Mouse (Mus musculus): ENCODE results near the gene Ccdc32.
"Not testable (repeated sequence)": the region's sequence is repeated elsewhere in the genome, so short reads cannot be mapped to it uniquely, and the experiment has no call there.

Ccdc32 gene

DNA sequence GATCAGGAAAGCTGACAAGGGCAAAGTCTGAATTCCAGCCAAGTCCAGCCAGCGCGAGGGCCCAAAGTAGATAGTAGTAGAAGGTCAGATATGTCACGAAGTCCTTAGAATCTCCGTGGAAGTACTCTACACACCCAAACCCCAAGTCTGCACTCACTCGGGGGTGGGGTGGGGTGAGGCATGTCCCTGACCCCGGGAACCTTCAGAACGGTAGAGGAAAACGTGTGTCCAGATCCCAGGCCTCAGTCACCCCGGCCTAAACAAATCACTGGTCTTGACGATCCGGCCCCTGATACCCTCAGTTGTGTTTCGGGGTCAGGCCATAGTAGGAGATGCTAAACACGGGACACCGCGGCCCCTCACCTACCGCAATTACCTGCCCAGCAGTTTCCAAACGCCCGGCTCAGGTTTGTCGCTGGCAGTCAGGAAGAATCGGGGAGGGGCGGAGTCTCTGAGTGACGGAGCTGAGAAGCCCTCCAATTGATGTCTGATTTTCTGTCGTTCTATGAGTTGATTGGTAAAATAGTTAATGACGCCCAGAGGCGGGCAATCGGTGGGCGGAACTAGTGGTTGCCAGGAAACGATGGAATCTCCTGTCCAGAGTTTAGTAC is at the start of gene Ccdc32:
Ccdc32 (minus strand) TSS at position 453 of the 611 bp plus-strand sequence.
- ATAC-seq (ENCODE audit: low TSS enrichment) = peak; percentile 99

DNA sequence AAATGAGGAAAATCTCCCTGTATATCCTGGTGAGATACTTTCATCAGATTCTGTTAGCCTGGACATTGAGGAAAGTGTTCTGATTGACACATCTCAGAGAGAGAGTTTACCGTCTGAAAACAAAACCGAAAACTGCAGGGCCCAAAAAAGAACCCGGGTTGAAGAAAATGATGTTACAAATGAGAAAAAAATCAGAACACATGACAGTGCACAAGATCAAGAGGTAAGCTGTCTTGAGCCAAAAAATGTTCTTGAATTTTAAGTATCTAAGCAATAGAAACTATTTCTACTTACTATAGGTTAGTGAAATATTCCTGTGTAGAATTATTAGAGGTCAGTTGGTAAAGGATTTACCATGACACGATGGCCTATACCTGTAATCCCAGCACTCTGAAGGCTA is 43.2 kb upstream of the Ccdc32 start:
- no peak for ATAC-seq (ENCODE audit: low TSS enrichment)

DNA sequence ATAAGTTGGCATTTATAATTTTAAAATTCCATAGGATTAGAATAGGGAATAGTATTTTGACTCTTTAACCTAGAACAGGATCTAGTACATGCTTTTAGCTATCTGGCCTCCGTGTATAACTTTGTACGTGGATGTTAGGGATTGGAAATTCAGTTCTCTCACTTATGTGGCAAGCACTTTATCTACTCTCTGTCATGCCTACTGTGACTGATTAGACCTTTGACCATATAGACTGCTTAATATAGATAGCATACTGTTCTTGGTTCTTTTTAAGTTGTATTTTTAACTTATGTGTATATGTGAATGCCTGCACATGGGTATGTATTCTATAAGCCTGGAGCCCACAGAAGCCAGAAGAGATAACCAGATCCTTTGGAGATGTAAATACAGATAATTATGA is 30.9 kb upstream of the Ccdc32 start:
- no peak for ATAC-seq (ENCODE audit: low TSS enrichment)

DNA sequence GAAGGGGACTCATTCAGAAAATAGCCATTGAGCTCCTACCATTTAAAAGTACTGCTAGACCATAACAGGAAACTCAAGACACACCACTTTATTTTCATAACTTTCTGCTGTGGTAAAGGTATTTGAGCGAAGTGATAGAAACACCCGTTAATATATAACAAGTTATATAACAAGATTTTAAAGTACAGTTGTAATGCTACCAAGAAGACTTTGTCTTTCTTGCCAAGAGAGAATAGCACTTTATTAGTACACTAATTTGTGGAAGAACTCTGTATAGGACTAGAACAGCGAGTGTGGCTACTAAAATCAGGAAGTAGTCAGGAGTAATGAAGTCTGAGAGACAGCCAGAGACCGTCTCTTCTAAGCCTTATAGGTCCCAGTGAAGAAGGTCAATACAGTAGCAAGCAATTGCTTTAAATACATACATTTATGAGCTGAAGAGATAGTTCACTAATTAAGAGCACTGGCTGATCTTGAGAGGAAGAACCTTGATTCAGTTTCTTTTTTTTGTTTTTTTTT is 21.0 kb upstream of the Ccdc32 start:
- ATAC-seq (ENCODE audit: low TSS enrichment) = no peak

DNA sequence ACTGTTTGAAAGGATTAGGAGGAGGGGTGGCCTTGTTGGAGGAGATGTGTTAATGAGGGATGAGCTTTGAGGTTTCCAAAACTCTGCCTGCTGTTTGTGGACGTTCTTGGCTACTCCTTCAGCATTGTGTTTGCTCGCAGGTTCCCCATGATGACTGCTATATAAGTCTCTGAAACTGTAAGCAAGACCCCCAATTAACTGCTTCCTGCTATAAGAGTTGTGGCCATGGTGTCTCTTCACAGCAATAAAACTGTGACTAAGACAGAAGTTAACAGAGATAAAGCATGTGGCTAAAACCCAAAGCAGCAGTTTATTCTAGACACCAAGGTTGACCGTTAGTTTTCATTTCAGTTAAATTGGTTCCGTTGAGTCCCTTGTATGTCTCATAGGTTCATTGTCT is 18.7 kb upstream of the Ccdc32 start:
- ATAC-seq (ENCODE audit: low TSS enrichment) = no peak

DNA sequence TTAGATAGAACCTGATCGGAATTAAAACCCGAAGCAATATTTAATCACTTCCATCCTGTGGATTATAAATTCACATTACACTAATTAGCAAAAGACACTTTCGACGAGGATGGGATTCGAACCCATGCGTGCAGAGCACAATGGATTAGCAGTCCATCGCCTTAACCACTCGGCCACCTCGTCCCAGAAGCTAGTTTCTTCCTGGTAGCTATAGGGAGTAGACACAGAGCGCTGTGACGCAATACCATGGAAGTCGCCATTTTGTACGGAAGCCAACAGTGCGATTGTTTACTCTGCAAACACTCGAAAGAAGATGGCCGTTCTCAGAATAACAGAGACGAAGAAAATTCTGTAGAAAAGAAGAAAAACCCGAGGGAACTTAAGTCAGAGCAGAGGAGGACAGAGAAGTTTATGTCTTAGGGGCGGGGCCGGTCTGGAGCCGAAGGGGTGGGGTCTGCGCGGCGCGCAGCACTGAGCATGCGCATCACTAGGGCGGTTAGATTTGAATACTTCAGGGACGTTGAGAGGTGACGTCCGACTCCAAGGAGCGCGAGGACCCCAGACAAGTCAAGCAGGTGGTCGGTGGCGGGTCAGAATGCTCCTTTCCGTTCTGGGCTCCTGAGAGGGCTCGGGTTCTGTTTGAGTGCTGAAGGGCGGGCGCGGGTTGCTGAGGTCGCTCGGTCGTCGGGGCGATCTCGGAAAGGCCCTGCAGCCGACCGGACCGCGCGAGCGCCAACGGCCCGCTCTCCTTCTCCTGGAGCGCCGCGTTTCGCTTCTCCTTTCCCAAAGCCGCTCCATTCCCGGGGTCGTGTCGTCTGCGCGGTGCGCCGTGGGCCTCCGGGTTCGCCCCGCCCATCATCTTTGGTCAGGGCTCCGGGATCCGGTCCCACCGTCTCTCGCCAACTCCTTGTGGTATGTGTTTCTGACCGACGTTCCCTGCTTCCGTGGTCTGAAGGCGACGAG is 17.7 kb upstream of the Ccdc32 start, which contains the start of gene Knl1:
Knl1 (plus strand) TSS at position 471 of the 963 bp plus-strand sequence.
- ATAC-seq (ENCODE audit: low TSS enrichment) = peak; percentile 97

DNA sequence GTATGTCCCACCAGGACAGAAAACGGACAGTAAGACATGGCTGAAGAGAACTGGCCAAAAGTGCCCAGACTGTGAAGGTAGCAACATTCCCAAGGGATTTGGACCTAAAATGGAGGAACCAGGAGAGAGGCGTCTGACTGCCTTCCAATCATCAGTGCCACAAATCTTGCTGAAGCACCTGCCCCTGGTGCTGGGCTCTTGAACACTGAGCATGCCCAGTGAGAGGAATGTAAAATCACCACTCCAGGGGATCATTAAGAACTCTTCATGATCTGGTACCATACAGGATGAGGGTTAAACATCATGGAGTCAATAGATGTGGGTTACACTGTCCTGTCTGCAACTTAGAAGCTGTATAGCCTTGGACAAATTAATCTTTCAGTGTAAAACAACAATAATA is 16.0 kb upstream of the Ccdc32 start:
- no peak for ATAC-seq (ENCODE audit: low TSS enrichment)

DNA sequence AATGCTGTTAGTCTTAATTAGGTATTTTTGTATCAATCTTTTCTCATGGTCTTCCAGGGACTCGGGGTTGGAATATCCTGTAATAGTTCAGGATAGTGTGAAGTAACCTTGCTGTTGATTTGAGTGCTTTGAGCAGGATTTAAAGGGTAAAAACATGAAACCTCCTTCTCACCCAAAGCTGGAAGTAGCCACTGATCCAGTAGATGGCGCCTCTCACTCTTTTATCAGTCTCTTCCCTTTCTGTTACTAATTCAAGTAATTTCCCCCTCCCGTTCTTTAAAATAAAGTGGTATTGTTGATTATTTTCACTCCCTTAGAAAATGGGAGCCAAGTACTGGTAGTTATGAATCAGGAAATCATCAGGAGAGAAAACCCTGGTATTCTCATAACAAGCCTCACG is 11.7 kb upstream of the Ccdc32 start:
- ATAC-seq (ENCODE audit: low TSS enrichment) = peak; percentile 76

DNA sequence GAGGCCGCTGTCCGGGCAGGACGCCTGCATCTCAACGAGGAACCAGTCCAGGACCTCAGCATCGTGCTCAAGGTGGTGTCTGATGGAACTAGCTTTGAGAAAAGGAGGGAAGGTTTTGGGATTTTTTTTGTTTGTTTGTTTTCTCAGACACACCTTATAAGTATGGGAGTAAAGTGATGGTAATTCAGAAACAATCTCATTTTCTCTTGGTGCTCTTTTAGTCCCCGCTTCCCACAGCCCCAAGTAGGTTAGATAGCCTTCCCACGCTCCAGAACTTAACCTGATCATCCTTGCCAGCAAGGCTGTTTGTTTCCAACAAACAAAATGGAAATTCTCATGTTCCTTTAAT is 6.2 kb upstream of the Ccdc32 start:
- no peak for ATAC-seq (ENCODE audit: low TSS enrichment)

DNA sequence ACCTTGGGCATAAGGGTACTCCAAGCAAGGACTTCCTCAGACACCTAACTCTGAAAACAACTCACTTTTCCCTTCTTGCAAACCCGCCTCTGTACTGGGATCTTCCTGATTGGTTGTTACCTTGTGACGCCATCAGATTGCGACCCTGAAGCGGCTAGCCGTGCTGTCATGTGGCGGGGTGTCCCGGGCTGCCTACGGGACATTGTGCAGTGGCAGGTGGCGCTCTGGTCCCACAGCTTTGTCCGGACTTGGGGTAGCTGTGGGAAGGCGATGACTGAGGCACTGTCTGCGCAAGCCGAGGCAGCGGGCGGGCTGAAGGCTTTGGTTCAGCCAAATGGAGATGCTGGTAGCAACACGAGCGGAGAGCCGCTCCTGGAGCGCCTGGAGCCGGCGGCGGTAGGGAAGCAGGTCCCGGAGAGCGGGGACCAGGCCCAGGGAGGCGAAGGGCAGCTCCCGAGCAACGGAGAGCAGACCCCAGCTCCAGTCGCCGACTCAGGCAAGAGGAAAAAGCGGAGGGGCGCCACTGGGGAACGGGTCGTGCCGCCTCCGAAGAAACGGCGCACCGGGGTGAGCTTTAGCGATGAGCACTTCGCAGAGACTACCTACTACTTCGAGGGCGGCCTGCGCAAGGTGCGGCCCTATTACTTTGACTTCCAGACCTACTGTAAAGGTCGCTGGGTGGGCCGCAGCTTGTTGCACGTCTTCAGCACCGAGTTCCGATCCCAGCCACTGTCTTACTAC is 5.6 kb upstream of the Ccdc32 start, which contains the start of gene Rpusd2:
Rpusd2 (plus strand) TSS at position 135 of the 741 bp plus-strand sequence.
- ATAC-seq (ENCODE audit: low TSS enrichment) = peak; percentile 97

DNA sequence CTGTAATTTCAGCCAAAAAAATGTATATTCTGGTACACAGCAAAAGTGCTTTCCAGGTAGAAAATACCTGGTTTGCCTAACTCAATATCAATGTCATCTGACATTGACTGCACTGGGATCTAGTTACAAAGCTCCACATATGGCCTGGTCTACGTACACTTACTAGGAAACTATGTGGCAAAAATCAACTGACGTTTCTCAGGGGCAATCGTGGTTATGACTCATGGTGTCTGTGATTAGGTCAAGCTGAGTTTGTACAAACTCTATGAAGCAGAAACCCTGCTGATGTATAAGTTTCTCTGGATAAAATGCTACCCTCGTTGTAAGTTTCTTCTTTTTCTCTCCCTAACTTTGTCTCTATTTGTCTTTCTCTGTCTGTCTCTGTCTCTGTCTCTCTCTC is 3.0 kb upstream of the Ccdc32 start:
- no peak for ATAC-seq (ENCODE audit: low TSS enrichment)

DNA sequence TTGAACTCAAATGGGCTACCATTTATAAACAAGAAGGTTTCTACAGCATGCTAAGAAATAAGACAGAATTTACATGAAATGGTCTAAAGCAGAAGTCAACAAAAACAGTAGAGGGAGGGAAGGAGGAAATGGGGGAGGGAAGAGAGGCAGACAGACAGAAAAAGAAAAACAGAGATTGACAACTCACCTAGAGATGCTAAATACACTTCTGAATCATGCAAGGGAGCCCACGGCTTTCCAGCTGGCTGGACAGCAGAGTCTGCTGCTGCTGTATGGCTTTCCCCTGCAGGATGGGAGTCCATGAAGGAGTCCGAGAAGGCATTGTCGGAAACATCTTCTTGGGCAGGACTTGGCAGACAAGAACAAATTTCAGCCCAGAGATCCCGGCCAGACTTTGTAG is 2.2 kb downstream of the Ccdc32 start:
- ATAC-seq (ENCODE audit: low TSS enrichment) = no peak

DNA sequence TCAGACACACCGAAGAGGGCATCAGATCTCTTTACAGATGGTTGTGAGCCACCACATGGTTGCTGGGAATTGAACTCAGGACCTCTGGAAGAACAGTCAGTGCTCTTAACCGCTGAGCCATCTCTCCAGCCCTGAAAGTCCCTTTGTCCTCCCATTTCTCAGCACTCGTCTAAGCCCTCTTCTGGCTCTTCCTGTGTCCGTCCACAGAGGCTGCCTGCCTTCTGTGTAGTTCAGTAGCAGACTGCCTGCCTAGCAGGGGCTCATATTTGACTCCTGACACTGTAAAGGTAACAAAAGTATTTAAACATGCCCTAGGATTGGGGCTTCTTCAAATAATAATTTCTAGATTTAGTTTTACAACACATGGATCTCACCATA is 4.0 kb downstream of the Ccdc32 start:
- no peak for ATAC-seq (ENCODE audit: low TSS enrichment)

DNA sequence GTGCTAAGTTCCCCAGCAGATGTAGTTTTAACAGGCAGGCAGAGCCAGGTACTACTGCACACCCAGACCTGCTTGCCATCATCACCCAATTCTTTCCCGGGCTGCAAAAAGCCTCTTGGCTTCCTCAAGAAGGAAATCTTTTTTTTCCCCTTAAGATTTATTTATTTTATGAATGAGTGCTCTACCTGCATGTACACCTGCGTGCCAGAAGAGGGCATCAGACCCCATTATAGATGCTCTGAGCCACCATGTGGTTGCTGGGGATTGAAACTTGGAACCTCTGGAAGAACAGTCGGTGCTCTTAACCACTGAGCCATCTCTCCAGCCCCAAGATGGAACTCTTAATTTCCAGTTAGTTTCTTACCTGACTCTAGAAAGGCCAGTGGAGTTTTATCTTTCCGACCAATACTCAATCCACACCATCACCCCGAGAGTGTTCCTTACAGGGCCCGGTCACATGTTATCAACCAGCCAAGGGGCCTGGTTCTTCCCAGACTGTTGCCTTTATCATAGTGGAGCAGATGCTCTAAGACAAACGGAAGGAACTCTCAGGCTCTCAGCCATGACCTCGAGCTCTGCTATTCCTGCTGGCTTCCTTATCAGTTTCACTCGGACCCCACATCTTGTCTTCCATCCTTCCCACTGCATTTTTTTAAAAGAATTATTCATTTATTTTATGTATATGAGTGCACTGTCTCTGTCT is 4.5 kb downstream of the Ccdc32 start:
- no peak for ATAC-seq (ENCODE audit: low TSS enrichment)

DNA sequence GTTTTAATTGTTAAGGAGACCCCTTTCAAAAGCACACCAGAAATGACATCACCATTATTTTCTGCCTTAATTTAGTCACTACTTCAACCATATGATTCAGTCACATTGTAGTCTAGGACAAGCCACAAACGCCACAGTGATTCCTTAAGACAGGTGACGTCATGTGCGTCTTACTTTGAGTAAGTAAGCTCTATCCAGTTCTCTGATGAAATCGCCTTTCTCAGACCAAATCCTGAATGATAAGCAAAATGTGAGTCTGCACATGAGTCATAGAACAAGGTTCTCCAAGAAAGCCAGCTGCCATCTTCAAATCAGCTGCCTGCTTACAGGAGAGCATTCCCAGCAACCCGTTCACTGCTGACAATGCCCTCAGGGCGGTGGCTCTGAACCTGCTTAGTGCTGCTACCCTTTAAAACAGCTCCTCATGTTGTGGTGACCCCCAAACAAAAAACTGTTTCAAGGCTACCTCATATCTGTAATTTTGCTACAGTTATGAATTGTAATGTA is 6.0 kb downstream of the Ccdc32 start:
- no peak for ATAC-seq (ENCODE audit: low TSS enrichment)

DNA sequence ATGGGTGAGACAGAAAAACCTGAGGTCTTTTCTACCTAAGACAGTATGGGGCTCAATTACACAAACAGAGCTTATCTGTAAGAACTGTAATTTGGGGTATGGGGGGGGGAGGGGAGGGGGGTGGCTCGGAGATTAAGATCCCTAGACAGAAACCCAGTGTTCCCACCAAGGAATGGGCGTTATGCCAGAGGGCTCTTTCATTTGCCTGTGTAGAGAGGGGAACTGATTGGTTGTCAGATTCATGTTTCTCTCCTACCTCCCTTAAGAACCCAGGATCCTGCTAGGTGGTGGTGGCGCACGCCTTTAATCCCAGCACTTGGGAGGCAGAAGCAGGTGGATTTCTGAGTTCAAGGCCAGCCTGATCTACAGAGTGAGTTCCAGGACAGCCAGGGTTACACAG is 9.7 kb downstream of the Ccdc32 start:
- no peak for ATAC-seq (ENCODE audit: low TSS enrichment)

DNA sequence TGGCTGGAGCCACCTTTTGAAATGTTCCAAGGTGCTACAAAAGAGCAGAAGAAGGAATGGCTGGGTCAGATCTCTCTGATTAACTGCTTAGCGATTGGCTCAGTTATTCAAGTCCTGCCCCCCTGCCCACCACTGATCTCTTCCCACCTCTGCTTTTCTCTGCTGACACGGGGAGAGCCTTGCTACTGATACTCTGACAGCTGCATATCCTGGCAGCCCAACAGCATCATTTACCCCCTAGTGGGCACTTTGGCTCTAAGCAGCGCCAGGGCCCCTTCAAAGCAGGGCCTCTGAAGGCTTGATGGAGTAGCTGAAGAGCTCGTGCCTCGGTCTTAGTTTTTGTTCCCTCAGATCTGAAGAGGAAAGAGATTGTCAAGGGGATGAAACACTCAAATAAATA is 10.1 kb downstream of the Ccdc32 start:
- ATAC-seq (ENCODE audit: low TSS enrichment) = peak; percentile 38; the same call in 1 of the 2 replicates

DNA sequence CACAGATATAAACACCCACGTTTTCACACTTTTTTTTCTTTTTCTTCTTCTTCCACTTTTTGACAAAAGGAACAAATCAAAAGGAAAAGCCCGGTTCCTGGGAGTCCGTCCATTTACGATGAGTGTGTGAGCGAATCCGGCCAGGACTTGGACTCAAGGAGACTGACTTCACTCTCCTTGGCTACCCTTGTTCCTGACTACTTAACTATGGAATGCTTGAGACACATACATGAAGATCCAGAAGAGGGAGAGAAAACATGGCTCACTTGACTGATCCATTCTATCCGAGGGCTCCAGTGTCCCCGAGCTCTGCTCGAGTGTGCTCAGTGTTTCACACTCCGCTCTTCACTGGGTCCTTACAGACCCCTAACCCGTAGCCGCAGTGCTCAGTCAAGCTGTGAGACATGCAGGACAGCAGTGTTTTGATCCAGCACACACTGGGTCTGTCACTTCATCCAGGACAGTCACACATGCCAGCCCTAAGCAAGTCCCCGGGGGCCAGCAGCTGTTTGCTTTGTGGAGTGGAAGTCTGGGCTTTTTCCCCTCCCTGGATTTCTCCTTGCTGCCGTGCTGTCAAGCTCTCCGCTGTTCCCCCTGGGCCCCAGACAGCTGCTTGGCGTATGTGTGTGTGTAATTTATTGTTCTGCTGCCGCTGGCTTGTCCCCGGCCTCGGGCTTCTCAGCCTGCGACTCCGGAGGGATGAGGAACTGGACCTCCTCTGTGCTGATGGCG is 10.6 kb downstream of the Ccdc32 start:
- peak; percentile 23; the same call in 1 of the 2 replicates for ATAC-seq (ENCODE audit: low TSS enrichment)

DNA sequence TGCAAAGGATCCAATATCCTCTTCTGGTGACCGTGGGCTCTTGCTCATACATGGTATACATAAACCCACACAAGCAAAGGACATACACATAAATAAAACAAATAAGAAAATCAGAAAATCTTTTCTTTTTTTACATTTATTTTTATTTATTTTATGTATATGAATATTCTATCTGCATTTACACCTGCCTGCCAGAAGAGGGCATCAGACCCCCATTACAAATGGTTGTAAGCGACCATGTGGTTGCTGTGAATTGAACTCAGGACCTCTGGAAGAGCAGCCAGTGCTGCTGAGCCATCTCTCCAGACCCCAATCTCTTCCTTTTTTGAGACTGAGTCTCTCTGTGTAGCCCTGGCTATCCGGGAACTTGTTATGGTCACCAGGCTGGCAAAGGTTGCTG is 11.5 kb downstream of the Ccdc32 start:
- ATAC-seq (ENCODE audit: low TSS enrichment) = no peak

DNA sequence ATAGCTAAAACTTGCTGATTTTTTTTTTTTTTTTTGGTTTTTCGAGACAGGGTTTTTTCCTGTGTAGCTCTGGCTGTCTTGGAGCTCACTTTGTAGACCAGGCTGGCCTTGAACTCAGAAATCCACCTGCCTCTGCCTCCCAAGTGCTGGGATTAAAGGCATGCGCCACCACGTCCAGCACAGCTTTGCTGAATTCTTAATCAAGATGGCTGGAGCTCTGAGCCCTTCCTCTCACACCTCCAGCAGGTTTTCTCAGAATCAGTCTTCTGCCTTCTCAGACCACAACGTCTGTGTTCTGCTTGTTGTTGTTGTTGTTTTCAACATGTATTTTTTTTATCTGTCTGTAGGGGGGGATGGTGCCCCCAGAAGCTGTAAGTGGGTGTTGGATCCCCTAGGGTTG is 12.9 kb downstream of the Ccdc32 start:
- not testable (repeated sequence) for ATAC-seq (ENCODE audit: low TSS enrichment)

Data from frontal cortex, adult (tissue).